Mouse (Mus musculus): ENCODE measurements at regions not wholly inside any gene's neighbourhood (a gene's known extent, or its start where the extent isn't known, plus 50 kb on each side); places are given as distances from the start of the nearest gene placed in this dataset.

DNA sequence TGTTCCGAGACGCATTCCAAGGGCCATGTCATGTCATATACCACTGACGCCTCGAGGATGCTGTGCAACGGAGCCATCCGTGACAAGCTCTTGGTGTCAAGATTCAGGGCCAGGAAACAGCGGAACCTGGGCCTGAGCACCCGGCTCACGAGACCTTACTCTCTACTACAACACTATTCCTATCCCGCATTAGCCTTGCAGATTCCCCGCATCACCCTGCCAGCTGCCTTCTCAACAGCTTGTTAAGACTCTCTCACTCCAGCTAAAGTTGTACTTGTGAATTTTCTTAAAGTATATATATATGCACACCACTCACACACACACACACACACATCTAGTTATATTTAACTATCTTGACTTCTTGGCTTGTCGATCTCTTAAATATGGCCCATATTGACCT lies 236.4 kb upstream of the Noct start:
- TF ChIP-seq CTCF (IDR thresholded peaks at IDR 0.05; ENCODE audit: borderline replicate concordance, extremely low read depth, insufficient read depth, insufficient read length) (no peak), POLR2A (IDR thresholded peaks at IDR 0.05; ENCODE audit: borderline replicate concordance, extremely low read depth, insufficient read depth, insufficient read length, poor library complexity, severe bottlenecking) (no peak)

All from brain, embryonic 14.5 days (tissue).